Mouse (Mus musculus) myocyte (in vitro differentiated cells): ENCODE results near the gene Cyth2.

Source experiments
- E2F4 ChIP-seq: IDR thresholded peaks from one replicate; pipeline ENCODE4 v1.6.1; 2011; ENCODE audit warnings: mild to moderate bottlenecking, control low read depth, moderate library complexity; ENCODE audit not compliant: insufficient read depth
- MAX ChIP-seq: IDR thresholded peaks from one replicate; pipeline ENCODE4 v1.6.1; 2011; ENCODE audit warnings: low read depth, mild to moderate bottlenecking, control low read depth
- MYOG ChIP-seq, 3 experiments: IDR thresholded peaks; one replicate each; pipeline ENCODE4 v1.6.1; 2011; ENCODE audit warnings: control low read depth in 2 of 3, low read depth in 2 of 3, mild to moderate bottlenecking in 2 of 3; ENCODE audit not compliant: insufficient read length in 2 of 3, control insufficient read depth in 1 of 3, insufficient read depth in 1 of 3
- POLR2A ChIP-seq: IDR thresholded peaks from one replicate; pipeline ENCODE4 v1.6.1; 2011; ENCODE audit warnings: low read depth, mild to moderate bottlenecking, control low read depth, moderate library complexity; ENCODE audit not compliant: insufficient read length
- POLR2AphosphoS2 ChIP-seq: IDR thresholded peaks from one replicate; pipeline ENCODE4 v1.6.1; 2011; ENCODE audit warnings: low read depth, control low read depth; ENCODE audit not compliant: insufficient read length
- REST ChIP-seq: IDR thresholded peaks from one replicate; pipeline ENCODE4 v1.6.1; 2011; ENCODE audit warnings: mild to moderate bottlenecking, control low read depth, moderate library complexity; ENCODE audit not compliant: insufficient read depth, insufficient read length

GRCm38 (mm10) chr7:45815984-45816351 lies 1.6 kb upstream of the Cyth2 start:
- TF ChIP-seq POLR2A (no peak), POLR2AphosphoS2 (no peak), E2F4 (no peak), MAX (no peak), MYOG (IDR thresholded peaks at IDR 0.05; ENCODE audit: control insufficient read depth in 1 of 3, insufficient read depth in 1 of 3, insufficient read length in 2 of 3, low read depth in 2 of 3) (no peak), REST (no peak)
